Mouse (Mus musculus): Measurements from ENCODE around the gene Rpp30.

- TF ChIP-seq CTCF (conservative IDR thresholded peaks at IDR 0.05; ENCODE audit: low read length) (no peak), POU5F1 (IDR thresholded peaks at IDR 0.05; ENCODE audit: borderline replicate concordance, low read length) (no peak), NANOG (IDR thresholded peaks at IDR 0.05; ENCODE audit: borderline replicate concordance, low read length) (no peak)
Measured at GRCm38 (mm10) chr19:36128440-36128839, 44.9 kb downstream of the Rpp30 start.
